Mouse (Mus musculus): Measurements from ENCODE around the gene Olfr1012.

DNA sequence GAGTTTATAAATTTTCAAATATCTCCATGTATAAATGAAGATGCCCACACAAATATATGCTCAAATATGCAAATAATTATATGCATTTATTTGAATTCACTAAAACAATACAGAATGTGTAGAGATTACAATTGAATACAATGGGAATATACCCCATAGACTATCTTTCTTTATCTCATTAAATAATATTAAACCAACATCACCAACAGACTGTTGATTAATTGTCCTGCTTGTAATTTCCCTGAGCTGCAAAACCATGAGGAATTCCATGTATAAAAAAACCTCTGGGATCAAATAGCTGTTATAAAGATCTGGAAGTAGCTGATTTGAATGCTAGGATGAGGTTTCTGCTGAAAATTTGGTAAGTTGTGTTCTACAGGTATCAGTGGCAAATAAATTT, 4.2 kb upstream of the Olfr1012 start, which contains the start of gene Olfr1013:
- no peak for TF ChIP-seq EP300 (optimal IDR thresholded peaks at IDR 0.05)
- TF ChIP-seq CTCF (IDR thresholded peaks at IDR 0.05; ENCODE audit: low read depth): no peak
